19 mouse cellular contexts compared by ENCODE assay signal in genomic region chr8:111618273-111618672, GRCm38 (mm10). TPM values are rescaled to one million over a fixed set of nuclear protein-coding genes. Genes with fewer than 3 reads are reported as not detected.
DNase-seq lines count a peak whose midpoint lies in the region; ATAC-seq and TF ChIP-seq lines count a peak whose summit lies in the region.
"Had no signal": no experiment of that assay in that cellular context is flagged by ENCODE, and none has a peak within 500 bp of the region (broad histone marks: within the 10 kb centered on the region; RNA-seq: fewer than 3 reads in every experiment).

No protein-coding gene starts in this region.

- no peak overlapping the region for H3K4me3 ChIP-seq in gastrocnemius, adult 2 months
- H3K4me3 ChIP-seq in macrophage (ENCODE audit: inconsistent target) = no peak overlapping the region
- H3K4me3 ChIP-seq: embryonic facial prominence, embryonic 13.5 days; forebrain, embryonic 12.5 days; heart, embryonic 12.5 days had no signal

- H3K36me3 ChIP-seq in macrophage (ENCODE audit: inconsistent target) = no peaks in the 10 kb centered on the region; the same call in 1 of the 2 replicates

- 93% methylated on average over 4 of the region's 4 CpGs for WGBS in macrophage (ENCODE audit: missing documents)

- intact Hi-C loops in gastrocnemius, adult 2 months (cut with DNase I) = no loop called here

- TF ChIP-seq CTCF in gastrocnemius, adult 2 months (IDR thresholded peaks at IDR 0.05) = no peak

- H3K79me2 ChIP-seq in macrophage (ENCODE audit: inconsistent target) = peaks cover 78% of the 10 kb centered on the region; the same call in 1 of the 2 replicates

- no peak for ATAC-seq in inflammation-experienced regulatory T-cells, adult 6 months
- ATAC-seq: forebrain, embryonic 16.5 days had no signal

- peak overlapping the region; percentile 97 for H3K27ac ChIP-seq in gastrocnemius, adult 2 months
- H3K27ac ChIP-seq in macrophage = peak overlapping the region; percentile 66
- H3K27ac ChIP-seq: embryonic facial prominence, embryonic 13.5 days; forebrain, embryonic 12.5 days; hindbrain, embryonic 14.5 days had no signal

- peak; percentile 62 for DNase-seq in gastrocnemius, adult 2 months
- DNase-seq in gastrocnemius, postnatal 4 days (ENCODE audit: low spot score in 2 of 2) = no peak
- peak; percentile 64 to 77 for DNase-seq in lung, adult 18-20 months
- no peak for DNase-seq in lung, postnatal 14 days
- peak; percentile 41 for DNase-seq in lung, postnatal 10 days
- no peak for DNase-seq in embryo, embryonic 10.5 days (ENCODE audit: low spot score)
- DNase-seq: adrenal gland, postnatal 10 days; cerebellum, adult 18-20 months; cerebellum, adult 9-11 months; cerebellum, postnatal 36 days; gastrocnemius, postnatal 14 days; kidney, adult 11 months had no signal

RNA-seq across cellular contexts. Expression of gene Ldhd, which starts 11.9 kb away (rescaled TPM):
- 10 to 100 TPM; 29.2 to 35.8 TPM for total RNA-seq in gastrocnemius, adult 2 months (2021)
- 1 to 10 TPM; 3.7 TPM for total RNA-seq in gastrocnemius, postnatal 4 days (2021)
- total RNA-seq in macrophage (2018; cell fraction: chromatin; rRNA removed) = 1 to 10 TPM in 24 of 26 experiments, under 1 TPM in 2; 0.67 to 3.8 (median 1.9) TPM
- total RNA-seq in macrophage (2018; cell fraction: cytosol; rRNA removed) = under 1 TPM; 0.40 to 0.91 (median 0.64) TPM
- 1 to 10 TPM in 22 of 26 experiments, under 1 TPM in 4; 0.55 to 2.4 (median 1.4) TPM for total RNA-seq in macrophage (2018; cell fraction: nucleus; rRNA removed)
- 0.40 to 1.2 TPM (median 0.82 TPM) in 3 replicates for polyA plus RNA-seq in macrophage (2018)
- polyA plus RNA-seq in inflammation-experienced regulatory T-cells, adult 6 months (2017; shearing (Covaris generic)) = 1 to 10 TPM in 1 of 3 experiments, under 1 TPM in 2; 0.36 to 1.2 (median 0.95) TPM

RNA-seq across cellular contexts. Expression of gene Zfp1, which starts 24.9 kb away (rescaled TPM):
- total RNA-seq in gastrocnemius, adult 2 months (2021) = 1 to 10 TPM; 7.9 to 9.4 TPM
- 10 to 100 TPM; 10.1 to 11.4 TPM for total RNA-seq in gastrocnemius, postnatal 4 days (2021)
- total RNA-seq in macrophage (2018; cell fraction: chromatin; rRNA removed) = 10 to 100 TPM in 21 of 26 experiments, 1 to 10 TPM in 5; 6.6 to 22.8 (median 16.6) TPM
- 1 to 10 TPM; 2.5 to 8.2 (median 5.0) TPM for total RNA-seq in macrophage (2018; cell fraction: cytosol; rRNA removed)
- 10 to 100 TPM in 16 of 26 experiments, 1 to 10 TPM in 10; 4.6 to 32.3 (median 11.4) TPM for total RNA-seq in macrophage (2018; cell fraction: nucleus; rRNA removed)
- polyA plus RNA-seq in macrophage (2018) = 6.6 to 13.8 TPM (median 6.9 TPM) in 3 replicates
- polyA plus RNA-seq in inflammation-experienced regulatory T-cells, adult 6 months (2017; shearing (Covaris generic)) = 10 to 100 TPM; 15.6 to 46.2 (median 33.0) TPM

Comparison
In these comparisons a context has a peak if more than half of its experiments do, and no peak if none do; other contexts are left out.
1. DNase-seq: peak in gastrocnemius, adult 2 months (single experiment), lung, adult 18-20 months (2 of 2) and lung, postnatal 10 days (single experiment); none in gastrocnemius, postnatal 4 days (0 of 2), lung, postnatal 14 days (single experiment) and embryo, embryonic 10.5 days (single experiment).
2. RNA of gene Ldhd, which starts 11.9 kb away (total RNA-seq): 29.2 to 35.8 TPM in gastrocnemius, adult 2 months; 3.7 TPM in gastrocnemius, postnatal 4 days; every median in the first group is over 4 times any median in the second.